Mouse (Mus musculus) cerebellum, adult 2 months (tissue): ENCODE data around the gene Tmem211. TPM values are rescaled to one million over a fixed set of nuclear protein-coding genes. Genes with fewer than 3 reads are reported as not detected.

ENCODE experiments used
- DNase-seq, 2 experiments: peaks; one replicate each; pipeline ENCODE4 v3.0.0; 2021
- H3K27ac ChIP-seq: fragments of 200-500 bp; 2 replicates; pipeline ENCODE4 v1.5.1; 2012; ENCODE audit warnings: low read length, control low read depth, inconsistent platforms; ENCODE audit not compliant: insufficient read depth
- H3K27me3 ChIP-seq: fragments of 200-500 bp; 2 replicates; pipeline ENCODE4 v1.6.1; 2012; ENCODE audit warnings: inconsistent platforms, mild to moderate bottlenecking, low read length, moderate library complexity; ENCODE audit not compliant: control insufficient read depth, insufficient read depth
- H3K4me1 ChIP-seq: fragments of 200-500 bp; 2 replicates; pipeline ENCODE4 v1.6.1; 2011; ENCODE audit warnings: low read length; ENCODE audit not compliant: control insufficient read depth, insufficient read depth
- H3K4me3 ChIP-seq: fragments of 200-500 bp; replicated peaks from 2 replicates; pipeline ENCODE3; 2011; ENCODE audit warnings: mild to moderate bottlenecking, low read depth, low read length, control low read depth; ENCODE audit not compliant: insufficient read depth
- CTCF ChIP-seq: fragments of 200-500 bp; IDR thresholded peaks from 2 replicates; pipeline ENCODE4 v1.5.1; 2011; ENCODE audit warnings: low read depth, mild to moderate bottlenecking, control low read depth, low read length, moderate library complexity, borderline replicate concordance; ENCODE audit not compliant: insufficient read depth
- POLR2A ChIP-seq: fragments of 200-500 bp; IDR thresholded peaks from 2 replicates; pipeline ENCODE4 v1.6.1; 2011; ENCODE audit warnings: low read length, control low read depth, borderline replicate concordance; ENCODE audit not compliant: insufficient read depth
- WGBS: fragments of 180-500 bp; shearing (Covaris S2); methylation state at CpG from one replicate; pipeline ENCODE4 v1.1.7; 2018; 5-methylcytosine and 5-hydroxymethylcytosine counted together
- polyA plus RNA-seq: library from polyadenylated mRNA; depleted of rRNA; stranded (reverse); fragments of >200 nt; gene quantifications from 2 replicates; pipeline ENCODE4 v1.2.3, GENCODE M21; 2012

Gene Tmem211
- polyA plus RNA-seq, 1 experiment: 0.18 TPM

GRCm38 (mm10) chr5:113271207-113271811 is 44.6 kb downstream of the Tmem211 start:
- H3K27ac ChIP-seq: no peak overlapping the region

GRCm38 (mm10) chr5:113275839-113276238 is 49.1 kb downstream of the Tmem211 start:
- no peak for TF ChIP-seq CTCF
- Histone ChIP-seq H3K27me3 (no peaks in the 10 kb centered on the region), H3K27ac (no peak overlapping the region), H3K4me3 (no peak overlapping the region), H3K4me1 (peaks cover 7% of the 10 kb centered on the region; the same call in 1 of the 2 replicates)
- WGBS: 82% methylated on average over 10 of the region's 10 CpGs
- no peak for DNase-seq

More at GRCm38 (mm10) chr5:113271207-113271811, 44.6 kb downstream of the Tmem211 start:
- WGBS: 21% methylated on average over 11 of the region's 11 CpGs
- Histone ChIP-seq H3K4me3 (no peak overlapping the region), H3K27me3 (no peaks in the 10 kb centered on the region), H3K4me1 (peaks cover 7% of the 10 kb centered on the region; the same call in 1 of the 2 replicates)
- no peak for TF ChIP-seq CTCF
- TF ChIP-seq POLR2A: no peak
- no peak for DNase-seq

GRCm38 (mm10) chr5:113280138-113280856 is 53.6 kb downstream of the Tmem211 start:
- no peaks in the 10 kb centered on the region for H3K27me3 ChIP-seq
- WGBS: 45% methylated on average over 15 of the region's 15 CpGs
- peak in 1 of 2 experiments; percentile 63 for DNase-seq
- peaks cover 5% of the 10 kb centered on the region; the same call in 1 of the 2 replicates for H3K4me1 ChIP-seq
- TF ChIP-seq POLR2A: no peak
- no peak for TF ChIP-seq CTCF
- no peak overlapping the region for H3K4me3 ChIP-seq
- H3K27ac ChIP-seq: no peak overlapping the region

GRCm38 (mm10) chr5:113281557-113281956 is 54.8 kb downstream of the Tmem211 start:
- TF ChIP-seq CTCF: no peak
- no peak for TF ChIP-seq POLR2A
- no peak overlapping the region for H3K27ac ChIP-seq
- WGBS: 54% methylated on average over 7 of the region's 7 CpGs

GRCm38 (mm10) chr5:113283726-113284125 is 57.0 kb downstream of the Tmem211 start:
- DNase-seq: no peak
- H3K4me1 ChIP-seq: peaks cover 23% of the 10 kb centered on the region
- H3K4me3 ChIP-seq: no peak overlapping the region
- 64% methylated on average over 2 of the region's 2 CpGs for WGBS
- no peak for TF ChIP-seq POLR2A
- no peak for TF ChIP-seq CTCF
- no peaks in the 10 kb centered on the region for H3K27me3 ChIP-seq
- no peak overlapping the region for H3K27ac ChIP-seq

More at GRCm38 (mm10) chr5:113281557-113281956, 54.8 kb downstream of the Tmem211 start:
- H3K4me3 ChIP-seq: no peak overlapping the region
- no peaks in the 10 kb centered on the region for H3K27me3 ChIP-seq
- DNase-seq: no peak
- H3K4me1 ChIP-seq: peaks cover 5% of the 10 kb centered on the region; the same call in 1 of the 2 replicates

GRCm38 (mm10) chr5:113285541-113285940 is 58.8 kb downstream of the Tmem211 start:
- Histone ChIP-seq H3K4me3 (no peak overlapping the region), H3K27ac (no peak overlapping the region), H3K4me1 (peaks cover 37% of the 10 kb centered on the region), H3K27me3 (no peaks in the 10 kb centered on the region)
- no peak for TF ChIP-seq POLR2A
- peak; percentile 32; the same call in 1 of the 2 replicates for TF ChIP-seq CTCF
- DNase-seq: no peak
- WGBS: 65% methylated on average over 16 of the region's 16 CpGs

- 77% methylated on average over 11 of the region's 11 CpGs for WGBS
- no peak for DNase-seq
- no peak overlapping the region for H3K4me3 ChIP-seq
- H3K4me1 ChIP-seq: peaks cover 43% of the 10 kb centered on the region
- TF ChIP-seq POLR2A (no peak), CTCF (no peak)
- no peak overlapping the region for H3K27ac ChIP-seq
- H3K27me3 ChIP-seq: no peaks in the 10 kb centered on the region
These were observed 59.3 kb downstream of the Tmem211 start for GRCm38 (mm10) chr5:113286048-113286447.
